Mouse (Mus musculus) kidney, adult 11 months (tissue): ENCODE results near the gene Gm20721.
"Not testable (repeated sequence)": the region's sequence is repeated elsewhere in the genome, so short reads cannot be mapped to it uniquely, and the experiment has no call there.

Experiments
- DNase-seq: peaks from one replicate; pipeline ENCODE4 v3.0.0; 2022

Gene Gm20721

GRCm38 (mm10) chr2:174329663-174330615, 16.6 kb downstream of the Gm20721 start:
- peak; percentile 74 for DNase-seq

DNA sequence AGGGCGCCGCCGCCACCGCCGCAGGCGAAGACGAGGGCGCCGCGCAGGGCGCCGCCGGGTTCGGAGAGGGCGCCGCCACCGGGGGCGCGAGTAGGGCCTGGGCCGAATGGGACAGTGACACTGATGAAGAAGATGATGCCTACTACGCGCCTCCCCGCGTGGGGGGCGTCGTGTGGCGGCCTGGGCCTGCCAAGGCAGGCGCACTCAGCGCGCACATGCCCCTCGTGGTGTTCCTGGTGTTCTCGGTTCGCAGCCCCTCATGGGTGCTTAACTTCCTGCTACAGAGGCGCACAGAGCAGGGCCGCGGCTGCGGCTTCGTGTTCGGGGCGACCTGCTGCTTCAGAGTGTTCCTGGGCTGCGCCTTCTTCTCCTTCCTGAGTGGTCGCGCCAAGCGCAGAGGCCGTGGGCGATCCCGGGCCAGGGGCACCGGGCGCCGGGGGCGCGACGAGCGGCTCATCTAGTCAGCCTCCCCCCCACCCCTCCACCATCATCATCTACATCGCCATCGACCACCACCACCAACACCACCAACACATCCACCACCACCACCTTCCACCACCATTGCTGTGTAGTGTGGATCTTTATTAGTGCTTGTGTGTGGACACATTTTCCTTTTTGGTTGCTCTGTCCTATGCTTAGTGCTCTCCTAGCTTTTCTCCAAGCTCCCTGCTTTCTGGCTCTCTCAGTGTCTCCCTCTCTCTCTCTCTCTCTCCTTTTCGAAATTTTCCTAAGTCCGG, 17.4 kb downstream of the Gm20721 start:
- DNase-seq = peak; percentile 46

DNA sequence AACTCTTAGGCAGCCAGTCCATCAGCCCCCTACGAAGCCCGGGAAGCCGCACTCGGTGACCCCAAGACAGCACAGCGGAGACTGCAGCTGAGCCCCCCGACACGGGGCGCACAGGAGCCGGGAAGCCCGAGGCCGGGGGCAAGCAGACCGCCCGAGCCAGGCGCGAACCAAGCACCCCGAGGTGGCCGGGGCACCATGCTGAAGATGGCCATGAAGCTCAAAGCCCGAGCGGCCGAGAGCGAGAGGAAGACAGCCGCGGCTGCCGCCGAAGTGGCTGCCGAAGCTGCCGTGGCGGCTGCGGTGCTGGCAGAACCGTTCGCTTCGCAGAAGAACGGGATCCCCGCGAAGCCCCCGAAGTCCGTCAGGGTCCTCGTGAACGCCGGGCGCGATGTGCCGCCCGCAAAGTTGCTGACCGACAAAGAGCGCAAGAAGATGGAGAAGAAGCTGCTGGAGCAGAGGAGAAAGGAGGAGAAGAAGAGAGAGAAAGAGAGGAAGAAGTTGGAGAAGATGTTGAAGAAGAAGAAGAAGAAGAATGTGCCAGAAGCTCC, 18.1 kb downstream of the Gm20721 start:
- DNase-seq = no peak

GRCm38 (mm10) chr2:174327295-174327981, 19.1 kb downstream of the Gm20721 start:
- peak; percentile 54 for DNase-seq

GRCm38 (mm10) chr2:174326481-174326880, 20.0 kb downstream of the Gm20721 start:
- no peak for DNase-seq

- no peak for DNase-seq
Measured at GRCm38 (mm10) chr2:174325989-174326388, 20.5 kb downstream of the Gm20721 start.

GRCm38 (mm10) chr2:174316661-174317060, 29.9 kb downstream of the Gm20721 start:
- no peak for DNase-seq

GRCm38 (mm10) chr2:174315445-174315844, 31.1 kb downstream of the Gm20721 start:
- DNase-seq = not testable (repeated sequence)

GRCm38 (mm10) chr2:174312661-174313060, 33.9 kb downstream of the Gm20721 start:
- no peak for DNase-seq

GRCm38 (mm10) chr2:174312118-174312647, 34.3 kb downstream of the Gm20721 start:
- DNase-seq = peak; percentile 77

- DNase-seq = no peak
Measured at GRCm38 (mm10) chr2:174311613-174312012, 34.9 kb downstream of the Gm20721 start.

DNA sequence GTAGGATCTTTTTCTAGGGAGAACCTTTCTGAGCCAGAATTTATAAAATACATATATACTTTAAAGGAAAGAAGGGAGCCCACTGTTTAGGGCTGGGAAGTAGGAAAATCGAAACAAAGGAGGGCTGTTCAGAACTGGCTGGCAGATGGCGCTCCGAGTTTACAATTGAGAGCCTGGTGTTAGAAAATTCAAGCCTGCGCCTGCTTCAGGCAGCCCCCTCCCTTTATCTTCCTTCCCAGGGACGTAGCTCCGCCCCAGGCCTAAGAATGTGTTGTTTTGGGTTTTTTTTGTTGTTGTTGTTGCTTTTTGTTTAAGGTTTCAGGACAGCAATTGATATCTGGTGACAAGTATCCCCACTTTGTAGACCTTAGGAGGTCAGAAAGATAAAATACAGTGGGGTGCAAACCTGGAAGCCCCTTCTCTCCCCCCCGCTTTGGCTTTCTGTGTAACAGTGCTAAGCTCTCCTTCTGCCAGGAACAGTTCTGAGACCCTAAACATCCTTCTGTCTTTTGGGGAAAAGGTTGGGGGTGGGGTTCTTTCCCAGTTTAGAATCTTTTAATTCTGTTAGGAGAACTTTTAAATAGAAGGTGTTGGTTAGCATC, 35.5 kb downstream of the Gm20721 start:
- peak; percentile 26 for DNase-seq

DNA sequence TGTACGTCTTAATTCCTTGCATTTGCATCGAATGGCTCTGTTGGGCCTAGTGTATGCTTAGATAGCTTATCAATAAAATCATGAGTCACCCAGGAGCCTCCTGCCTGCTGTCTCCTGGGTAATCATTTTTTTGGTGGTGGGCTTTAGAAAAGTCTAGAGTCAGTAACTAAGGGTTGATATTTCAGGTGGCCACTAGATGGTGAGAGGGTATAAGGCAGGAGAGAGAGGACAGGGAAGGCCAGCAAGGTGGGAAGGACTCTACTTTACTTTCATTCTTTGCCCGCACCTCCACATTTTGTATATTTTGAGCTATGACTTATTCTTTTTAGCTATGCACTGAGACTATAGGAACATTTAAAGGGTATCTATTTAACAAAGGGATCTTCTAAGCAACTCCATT, 38.6 kb downstream of the Gm20721 start:
- no peak for DNase-seq

- no peak for DNase-seq
Measured at GRCm38 (mm10) chr2:174305646-174306045, 40.9 kb downstream of the Gm20721 start.

- no peak for DNase-seq
Measured at GRCm38 (mm10) chr2:174302526-174302925, 44.0 kb downstream of the Gm20721 start.

DNA sequence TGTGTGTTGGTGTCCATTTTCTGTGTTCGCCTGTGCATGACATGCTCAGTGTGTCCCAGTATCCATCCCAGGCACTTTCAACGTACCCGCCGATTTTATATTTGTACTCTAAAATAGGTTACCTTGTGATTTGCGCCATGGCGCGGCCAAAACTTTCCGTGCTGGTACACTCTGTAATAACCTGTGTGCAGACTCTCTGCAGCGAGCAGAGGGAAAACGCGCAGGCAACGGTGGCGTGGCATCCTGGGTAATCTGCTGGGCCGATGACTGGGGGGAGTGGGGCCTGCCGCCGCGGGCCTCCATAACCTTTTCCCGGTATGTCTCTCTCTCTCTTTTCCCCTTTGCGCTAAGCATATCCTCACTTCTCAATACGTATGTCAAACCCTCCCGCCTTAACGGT, 45.8 kb downstream of the Gm20721 start:
- DNase-seq = no peak

DNA sequence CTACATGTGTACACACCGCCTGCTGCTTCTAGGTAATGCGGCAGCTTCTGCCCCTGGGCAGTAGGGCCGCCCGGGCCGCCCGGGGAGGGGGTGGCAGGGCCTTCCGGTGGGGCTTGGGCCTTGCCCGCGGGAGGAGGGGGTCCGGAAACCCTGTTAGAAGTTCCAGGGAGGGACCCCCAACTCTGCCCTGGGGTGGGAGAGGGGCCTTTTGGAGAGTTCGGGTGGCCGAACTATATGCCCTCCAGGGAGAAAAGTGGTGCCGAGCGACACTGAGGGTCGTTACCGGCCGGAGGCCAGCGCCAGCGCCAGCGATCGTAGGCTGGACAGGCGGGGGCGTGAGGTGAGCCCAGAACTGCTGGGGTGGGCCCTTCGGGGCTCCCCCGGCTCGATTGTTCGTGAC, 46.3 kb downstream of the Gm20721 start:
- no peak for DNase-seq

GRCm38 (mm10) chr2:174299771-174300160, 46.7 kb downstream of the Gm20721 start:
- no peak for DNase-seq

- no peak for DNase-seq
Measured at GRCm38 (mm10) chr2:174299091-174299770, 47.3 kb downstream of the Gm20721 start.

- no peak for DNase-seq
Measured at GRCm38 (mm10) chr2:174298471-174298870, 48.0 kb downstream of the Gm20721 start.

DNA sequence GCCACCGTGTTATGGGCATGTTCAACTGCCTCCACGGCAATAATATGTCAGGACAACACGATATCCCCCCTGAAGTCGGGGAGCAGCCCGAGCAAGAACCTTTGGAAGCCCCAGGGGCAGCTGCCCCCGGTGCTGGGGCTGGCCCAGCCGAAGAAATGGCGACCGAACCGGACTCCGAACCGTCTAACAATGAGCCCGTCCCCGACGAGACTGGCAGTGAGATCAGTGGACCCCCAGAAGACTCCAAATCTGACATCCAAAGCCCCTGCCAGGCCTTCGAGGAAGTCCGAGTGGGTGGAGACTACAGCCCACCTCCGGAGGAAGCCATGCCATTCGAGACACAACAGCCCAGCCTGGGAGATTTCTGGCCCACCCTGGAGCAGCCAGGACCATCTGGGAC, 48.7 kb downstream of the Gm20721 start:
- no peak for DNase-seq
